Mouse (Mus musculus): ENCODE results near the gene Hivep2.

Hivep2 gene

DNA sequence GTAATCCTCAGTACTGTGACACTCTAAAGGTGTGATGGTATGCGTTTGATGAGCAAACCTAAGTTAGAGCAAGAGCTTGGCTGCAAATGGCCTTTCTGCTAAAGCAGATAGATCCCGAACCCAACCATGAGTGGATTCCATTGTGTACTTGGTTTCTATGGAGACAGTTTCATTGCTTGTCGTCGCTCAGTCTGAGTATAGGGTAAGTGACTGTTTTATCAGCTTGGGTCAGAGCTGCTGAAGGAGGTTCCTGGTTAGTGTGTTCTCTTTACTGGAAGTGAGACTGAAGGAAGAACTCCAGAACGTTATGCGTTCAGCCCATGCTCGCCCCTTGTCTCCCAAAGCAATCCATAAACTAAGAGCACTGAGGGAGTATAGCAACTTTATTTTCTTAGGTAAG lies 54.4 kb downstream of the Hivep2 start:
- DNase-seq (ENCODE audit: low read depth, low spot score), result no peak

DNA sequence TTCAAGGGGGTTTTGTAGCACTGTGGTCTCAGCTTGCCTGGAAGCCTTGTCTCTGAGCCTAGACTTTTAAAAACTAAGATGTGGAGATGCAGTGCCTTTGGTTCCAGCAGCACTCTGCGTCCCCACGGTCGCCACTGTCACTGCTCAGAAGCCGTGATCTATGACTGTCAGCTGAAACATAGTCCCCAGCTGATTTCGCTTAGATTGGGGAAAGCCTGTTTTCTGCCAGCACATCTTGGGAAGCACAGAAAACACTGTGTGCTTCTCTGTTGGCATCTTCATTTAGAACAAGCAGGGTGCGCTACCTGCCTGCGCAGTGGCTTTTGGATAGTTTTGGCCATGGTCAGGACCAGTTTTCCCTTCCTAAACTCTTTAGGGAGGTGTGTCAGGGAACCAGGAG lies 59.1 kb downstream of the Hivep2 start:
- DNase-seq (ENCODE audit: low read depth, low spot score), result no peak

DNA sequence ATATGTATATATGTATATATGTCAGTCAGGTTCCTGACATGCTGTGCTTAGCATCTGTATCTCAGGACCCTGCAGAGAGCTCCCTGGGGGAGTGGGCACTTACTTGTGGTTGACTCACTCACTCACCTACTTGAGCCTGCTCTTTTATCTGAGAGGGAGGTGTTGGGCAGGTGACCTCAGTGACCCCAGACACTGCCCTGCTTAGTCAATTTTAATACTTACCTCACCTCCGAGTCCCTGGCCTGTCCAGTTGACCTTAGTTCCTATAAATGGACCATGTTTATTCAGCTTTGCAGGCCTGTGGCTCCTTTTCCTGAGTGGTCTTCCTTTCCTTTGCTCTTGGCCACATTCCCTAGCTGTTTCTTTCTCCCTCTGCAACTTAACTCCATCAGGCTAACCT lies 61.9 kb downstream of the Hivep2 start:
- DNase-seq (ENCODE audit: low read depth, low spot score), result no peak

DNA sequence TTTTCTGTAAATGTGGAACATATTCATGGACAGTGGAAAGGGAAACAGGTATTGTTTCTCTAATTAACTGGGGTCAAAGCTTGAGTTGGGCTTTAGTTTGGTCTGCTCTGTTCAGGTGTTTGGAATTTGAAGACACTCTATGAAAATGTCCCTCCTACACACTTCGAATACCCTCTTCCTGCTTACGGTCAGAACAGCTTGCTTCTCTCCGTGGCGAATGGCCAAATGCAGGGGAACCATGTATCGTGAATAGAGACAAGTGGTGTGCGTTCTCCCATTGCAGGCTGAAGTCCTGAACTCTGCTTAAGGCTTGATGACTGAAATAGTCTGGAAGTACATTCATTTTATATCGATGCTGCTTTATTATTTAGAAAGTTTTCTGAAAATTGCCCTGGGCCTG lies 63.1 kb downstream of the Hivep2 start:
- no peak for DNase-seq (ENCODE audit: low read depth, low spot score)

DNA sequence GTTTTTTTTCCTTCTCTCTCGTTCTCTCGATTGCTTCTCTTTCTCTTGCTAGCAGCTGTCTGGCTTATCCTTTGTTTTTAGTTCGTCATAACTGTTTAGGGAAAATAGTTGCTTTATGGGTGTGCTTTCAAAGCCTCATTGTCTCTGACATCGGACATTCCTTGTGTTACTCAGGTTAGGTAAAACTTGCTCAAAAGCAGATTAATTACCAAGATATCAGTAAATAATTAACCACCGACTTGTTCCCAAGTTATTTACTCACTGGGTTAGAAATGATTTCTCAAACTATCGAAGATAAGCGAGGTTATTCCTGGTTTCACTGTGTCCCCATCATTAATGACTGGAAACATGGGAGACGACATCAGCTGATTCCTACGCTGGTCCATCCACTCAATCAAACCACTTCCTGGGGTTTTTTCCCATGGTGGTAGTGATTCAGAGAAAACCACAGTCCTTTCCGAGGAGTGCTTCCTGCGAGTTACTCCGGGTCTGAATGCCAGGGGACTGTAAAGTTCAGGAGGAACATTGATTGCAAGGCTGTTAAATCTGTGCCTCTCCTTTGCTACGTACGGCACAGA lies 64.7 kb downstream of the Hivep2 start:
- no peak for DNase-seq (ENCODE audit: low read depth, low spot score)

DNA sequence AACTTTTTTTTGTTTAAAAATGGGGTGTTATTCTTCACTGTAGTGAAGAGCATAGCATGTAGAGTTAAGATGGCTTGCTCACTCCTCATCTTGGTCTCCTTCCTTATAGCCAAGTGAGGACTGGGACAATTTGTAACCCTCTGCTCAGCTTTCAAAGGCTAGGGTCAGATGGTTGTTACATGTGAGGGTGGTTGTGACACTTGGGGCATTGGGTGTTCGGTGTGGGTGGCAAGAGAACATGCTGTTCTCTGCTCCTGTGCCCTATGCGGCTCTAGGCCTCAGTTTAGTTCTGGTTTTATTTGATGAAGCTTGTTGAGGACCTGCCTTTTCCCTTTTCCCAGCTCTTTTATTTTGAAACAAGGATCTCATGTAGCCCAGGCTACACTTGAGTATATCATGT lies 66.7 kb downstream of the Hivep2 start:
- no peak for DNase-seq (ENCODE audit: low read depth, low spot score)

DNA sequence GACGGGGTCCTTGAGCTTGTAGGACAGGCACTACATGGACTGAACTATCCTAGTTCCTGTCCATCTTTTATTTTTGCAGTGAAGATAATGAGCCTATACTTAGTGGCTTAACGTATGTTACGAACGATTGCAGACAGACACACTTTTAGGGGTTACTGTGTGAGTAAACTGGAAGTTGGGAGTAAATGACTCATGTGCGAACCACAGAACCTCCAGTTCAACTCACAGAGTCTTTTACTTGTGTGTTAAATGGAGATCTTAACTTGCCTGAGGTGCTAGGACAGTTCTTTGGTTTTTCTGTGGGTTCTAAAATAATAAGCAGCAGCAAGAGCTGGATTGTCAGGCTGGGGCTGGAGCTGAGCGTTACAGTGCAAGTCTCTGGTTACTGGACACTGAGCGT lies 68.2 kb downstream of the Hivep2 start:
- no peak for DNase-seq (ENCODE audit: low read depth, low spot score)

DNA sequence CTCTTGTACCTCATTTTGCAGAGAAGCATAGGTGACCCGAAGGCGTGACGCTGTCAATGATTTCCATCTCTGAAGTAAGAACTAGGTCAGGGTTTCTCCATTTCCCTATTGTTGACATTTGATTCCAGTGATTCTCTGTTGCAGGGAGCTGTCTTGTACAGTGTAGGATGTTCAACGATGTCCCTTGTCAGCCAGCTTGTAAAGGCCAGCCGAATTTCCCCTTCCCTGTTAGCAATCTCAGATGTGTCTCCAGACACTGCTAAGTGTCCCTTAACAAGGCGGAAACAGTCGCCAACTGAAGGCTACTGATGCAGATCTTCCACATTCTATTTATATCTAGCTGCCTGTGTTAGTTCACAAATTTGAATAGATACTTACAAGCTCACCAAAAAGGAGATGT lies 68.9 kb downstream of the Hivep2 start:
- DNase-seq (ENCODE audit: low read depth, low spot score), result no peak

DNA sequence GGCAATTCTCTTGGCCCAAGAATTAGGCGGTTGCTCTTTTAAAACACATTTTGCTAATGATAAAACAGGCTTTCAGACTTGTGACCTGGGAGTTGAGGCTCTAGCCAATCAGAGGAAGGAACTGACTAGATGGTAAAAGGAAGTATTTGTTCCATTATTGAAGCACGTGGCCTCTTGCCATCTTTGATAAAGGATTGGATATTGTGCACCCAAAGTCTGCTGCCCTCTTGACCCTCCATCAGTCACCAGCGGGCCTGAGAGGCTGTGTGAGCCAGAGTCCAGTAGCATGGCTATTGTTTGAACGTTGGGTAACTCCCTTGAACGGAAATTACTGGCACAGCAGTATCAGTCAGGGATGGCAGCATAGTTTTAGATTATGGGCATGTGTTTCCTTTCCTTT lies 69.7 kb downstream of the Hivep2 start:
- no peak for DNase-seq (ENCODE audit: low read depth, low spot score)

DNA sequence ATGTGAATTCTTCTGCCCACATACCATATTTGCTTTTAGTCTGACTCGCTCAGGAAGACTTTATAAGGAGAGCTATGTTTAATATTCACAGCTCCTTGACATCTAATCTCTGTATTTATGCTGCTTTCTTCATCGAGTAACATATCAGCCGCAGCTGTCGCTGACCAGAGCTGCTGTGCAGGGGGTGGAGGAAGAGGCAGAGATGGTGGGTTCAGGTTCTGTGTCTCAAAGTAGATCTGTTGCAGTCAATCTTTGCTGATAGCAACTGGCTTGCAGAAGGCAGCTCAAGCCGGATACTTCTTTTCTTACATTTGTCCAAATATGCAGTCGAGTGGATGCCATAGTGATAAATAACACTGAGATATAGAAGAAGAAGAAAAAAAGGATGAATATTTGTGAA lies 70.6 kb downstream of the Hivep2 start:
- DNase-seq (ENCODE audit: low read depth, low spot score), result no peak

DNA sequence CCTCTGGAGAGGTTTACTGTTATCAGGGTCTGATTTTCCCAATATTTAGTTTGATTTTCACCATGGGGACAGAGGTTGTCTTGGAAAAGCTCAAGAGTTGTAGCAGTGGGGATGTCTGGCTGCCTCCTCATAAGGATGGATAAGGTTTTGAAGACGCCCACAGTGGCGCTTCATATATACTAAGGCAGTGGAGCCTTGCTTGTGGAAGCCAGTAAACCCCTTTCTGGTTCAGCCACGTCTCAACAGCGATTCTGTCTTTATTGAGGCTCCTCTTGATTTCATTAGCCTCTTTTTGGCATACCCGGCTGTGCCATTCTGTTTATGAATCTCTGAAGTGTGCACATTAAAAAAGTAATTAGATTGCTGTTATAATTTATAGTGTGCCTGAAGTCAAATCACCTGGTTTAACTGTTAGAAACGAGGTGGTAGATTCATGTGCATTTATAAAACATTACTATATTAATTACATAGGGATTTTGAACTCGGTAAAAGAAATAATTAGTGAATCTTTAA lies 72.2 kb downstream of the Hivep2 start:
- DNase-seq (ENCODE audit: low read depth, low spot score), result no peak

DNA sequence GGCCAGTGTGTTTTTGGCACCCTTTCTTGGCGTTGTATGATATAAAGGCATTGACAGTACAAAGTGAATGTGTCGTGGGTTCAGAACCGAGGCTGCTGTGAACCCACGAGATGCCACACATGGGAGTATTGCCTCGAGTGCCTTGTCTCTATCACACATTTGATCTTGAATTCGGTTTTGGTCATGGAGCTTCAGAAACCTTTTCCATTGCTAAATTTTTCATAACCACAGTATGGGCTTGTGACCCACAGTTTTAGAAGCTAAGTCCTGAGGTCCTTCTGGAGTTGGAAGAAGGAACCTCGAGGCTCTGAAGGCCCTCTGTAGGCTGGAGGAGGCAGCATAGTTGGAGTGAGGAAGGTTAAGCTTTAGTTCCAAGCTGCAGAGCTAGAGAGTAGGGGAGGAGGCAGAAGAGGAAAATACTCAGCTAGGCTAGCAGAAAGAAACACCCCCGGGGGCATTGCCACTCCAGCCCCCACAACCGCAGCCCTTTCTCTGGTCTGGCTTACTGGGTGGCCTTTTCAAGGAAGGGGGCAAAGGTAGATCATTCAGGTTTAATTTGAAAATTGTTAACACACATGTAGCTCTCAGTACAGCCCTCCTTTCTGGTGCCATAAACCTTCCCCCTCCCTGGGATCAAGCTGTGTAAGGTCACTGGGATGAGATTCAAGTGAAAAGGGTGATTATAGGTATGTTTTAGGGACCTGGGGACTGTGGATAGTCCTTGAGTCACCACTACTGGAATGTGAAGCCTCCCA lies 75.0 kb downstream of the Hivep2 start:
- no peak for DNase-seq (ENCODE audit: low read depth, low spot score)

DNA sequence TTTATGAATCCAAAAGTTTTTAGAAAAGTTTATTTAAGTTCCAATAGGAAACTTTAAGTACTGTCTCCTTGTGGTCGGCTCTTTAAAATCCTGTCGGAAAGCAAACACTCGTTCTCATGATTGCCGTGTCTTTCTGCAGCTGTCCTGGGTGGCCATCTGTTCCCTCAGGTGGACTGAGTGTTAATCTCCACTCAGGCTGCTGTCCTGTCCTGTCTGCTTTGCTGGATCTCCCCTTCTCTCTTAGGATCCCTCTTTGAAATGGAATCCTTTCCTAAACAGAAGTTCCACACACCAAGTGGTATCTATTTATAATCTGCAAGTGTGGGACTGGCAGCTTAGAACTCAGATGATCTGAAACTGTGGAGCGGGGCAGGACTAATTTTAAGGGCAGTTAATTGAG lies 75.7 kb downstream of the Hivep2 start:
- DNase-seq (ENCODE audit: low read depth, low spot score), result no peak

DNA sequence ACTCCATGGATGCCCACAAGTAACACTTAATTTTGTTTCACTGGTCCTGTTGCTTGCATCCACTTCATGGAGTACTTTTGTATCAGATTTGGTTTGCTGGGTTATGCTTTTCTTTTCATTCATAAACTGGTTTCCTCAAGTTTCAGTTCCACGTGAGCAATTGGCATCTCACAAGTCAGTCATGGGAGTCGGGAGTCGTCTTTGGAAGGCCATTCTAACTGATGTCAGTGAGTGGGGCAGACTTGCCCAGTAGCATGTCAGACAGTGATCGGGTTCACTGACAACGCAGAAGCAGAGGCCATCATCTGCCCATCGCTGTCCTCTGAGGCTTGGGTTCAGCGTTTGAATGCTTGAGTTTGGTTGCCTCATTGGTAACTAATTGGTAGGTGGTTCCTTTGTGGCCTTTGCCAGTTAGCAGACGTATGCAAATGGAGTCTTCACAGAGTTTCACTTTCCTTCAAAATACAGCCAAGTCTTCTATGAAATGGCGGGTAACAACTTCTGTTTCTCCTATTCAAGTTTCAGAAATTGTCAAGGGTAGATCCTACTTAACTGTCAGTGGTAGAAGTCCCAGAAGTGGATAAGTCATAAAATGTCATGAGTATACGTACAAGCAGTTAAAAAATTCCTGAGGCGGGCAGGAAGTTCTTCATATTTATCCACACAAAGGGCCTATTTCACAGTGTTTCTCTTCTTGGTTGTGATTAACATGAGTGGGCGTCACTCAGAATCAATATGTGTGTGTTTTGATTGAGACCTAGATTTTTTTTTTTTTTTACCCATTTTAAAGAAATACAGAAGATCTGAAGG lies 76.9 kb downstream of the Hivep2 start:
- DNase-seq (ENCODE audit: low read depth, low spot score), result no peak

DNA sequence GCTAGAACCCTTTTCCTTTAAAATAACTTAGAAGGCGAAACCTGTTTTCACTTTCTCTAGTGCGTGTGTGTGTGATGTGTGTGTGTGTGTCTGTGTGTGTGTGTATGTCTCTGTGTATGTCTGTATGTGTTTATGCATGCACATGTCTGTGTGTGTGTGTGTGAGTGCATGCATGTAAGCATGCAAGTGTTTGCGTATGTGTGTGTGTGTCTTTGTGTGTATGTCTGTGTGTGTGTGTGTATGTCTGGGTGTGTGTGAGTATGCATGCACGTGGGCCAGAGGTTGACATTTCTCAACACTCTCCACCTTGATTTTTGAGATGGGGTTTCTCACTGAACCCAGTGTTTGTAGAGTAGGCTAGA lies 77.5 kb downstream of the Hivep2 start:
- DNase-seq (ENCODE audit: low read depth, low spot score), result no peak

DNA sequence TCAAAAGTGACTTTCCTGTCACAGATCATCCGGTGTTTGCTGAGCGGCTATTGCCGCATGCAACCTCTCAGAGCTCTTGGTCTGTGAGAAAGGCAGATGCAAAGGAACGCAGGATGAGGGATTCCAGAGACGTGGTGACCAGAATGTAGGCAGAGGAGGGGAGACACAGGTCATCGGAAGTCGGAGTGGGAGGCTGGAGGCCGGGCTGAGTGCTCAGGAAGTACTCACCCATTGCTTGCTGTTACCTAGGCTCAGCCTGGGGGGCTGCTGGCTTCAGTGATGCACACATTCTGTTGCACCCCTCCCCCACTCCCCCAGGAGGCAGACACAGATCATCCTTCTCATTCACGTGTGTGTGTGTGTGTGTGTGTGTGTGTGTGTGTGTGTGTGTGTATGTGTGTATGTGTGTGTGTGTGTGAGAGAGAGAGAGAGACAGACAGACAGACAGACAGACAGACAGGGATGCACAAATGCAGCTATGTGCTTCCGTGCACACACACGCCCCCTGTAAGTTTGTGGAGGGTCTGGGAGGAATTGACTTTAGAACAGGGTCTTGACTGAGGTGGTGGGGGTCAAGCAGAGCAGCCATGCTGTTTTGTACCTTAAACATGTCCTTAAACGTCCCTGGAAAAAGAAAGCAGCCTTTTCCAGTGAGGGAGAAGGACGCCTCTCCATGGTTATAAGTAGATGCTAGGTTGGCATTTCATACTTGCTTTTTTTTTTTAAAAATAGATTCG lies 78.3 kb downstream of the Hivep2 start:
- no peak for DNase-seq (ENCODE audit: low read depth, low spot score)

DNA sequence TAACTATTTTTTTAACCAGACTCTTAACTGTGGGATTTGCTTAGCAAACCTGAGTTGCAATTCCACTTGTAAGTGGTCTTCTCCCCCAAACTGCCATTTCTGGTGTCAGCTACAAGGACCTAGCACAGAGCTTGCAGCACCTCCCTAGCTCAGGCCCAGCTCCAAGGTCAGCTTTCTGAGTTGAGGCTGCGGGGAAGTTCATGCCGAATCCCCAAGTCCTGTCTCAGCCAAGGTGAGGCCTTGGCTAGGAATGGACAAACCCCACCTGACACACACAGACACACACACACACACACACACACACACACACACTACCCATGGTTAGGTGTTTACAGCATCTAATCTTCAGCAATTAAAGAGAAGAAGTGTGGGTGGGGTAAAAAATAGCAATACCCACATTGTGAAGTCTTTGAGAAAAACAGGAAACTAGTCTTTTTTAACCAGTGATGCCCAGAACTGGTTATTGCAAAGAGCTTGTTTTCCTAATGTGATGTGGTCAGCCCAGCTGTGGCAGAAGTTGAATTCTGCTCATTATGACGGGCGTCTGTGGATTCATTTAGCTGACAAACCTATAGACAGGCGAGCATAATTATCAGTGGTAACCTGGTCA lies 79.0 kb downstream of the Hivep2 start:
- DNase-seq (ENCODE audit: low read depth, low spot score), result no peak

DNA sequence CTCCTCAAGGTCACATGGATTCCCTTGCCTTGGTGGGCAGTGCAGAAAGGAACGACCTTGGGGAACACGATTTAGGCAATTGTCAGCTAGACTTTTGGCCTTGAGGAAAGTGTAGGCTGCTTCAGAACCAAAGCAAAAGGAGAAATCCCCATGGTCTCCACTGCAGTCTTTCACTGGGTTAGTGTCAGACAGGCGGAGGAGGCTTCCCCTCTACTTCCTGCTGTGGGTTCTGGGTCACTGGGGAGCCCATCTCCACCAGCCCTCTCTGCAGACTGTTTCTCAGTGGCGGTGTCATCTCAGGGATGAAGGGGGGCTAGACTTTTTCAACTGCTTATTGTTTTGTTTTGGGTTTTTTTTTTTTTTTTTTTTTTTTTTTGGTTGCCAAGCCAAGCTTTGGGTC lies 79.9 kb downstream of the Hivep2 start:
- DNase-seq (ENCODE audit: low read depth, low spot score), result no peak

DNA sequence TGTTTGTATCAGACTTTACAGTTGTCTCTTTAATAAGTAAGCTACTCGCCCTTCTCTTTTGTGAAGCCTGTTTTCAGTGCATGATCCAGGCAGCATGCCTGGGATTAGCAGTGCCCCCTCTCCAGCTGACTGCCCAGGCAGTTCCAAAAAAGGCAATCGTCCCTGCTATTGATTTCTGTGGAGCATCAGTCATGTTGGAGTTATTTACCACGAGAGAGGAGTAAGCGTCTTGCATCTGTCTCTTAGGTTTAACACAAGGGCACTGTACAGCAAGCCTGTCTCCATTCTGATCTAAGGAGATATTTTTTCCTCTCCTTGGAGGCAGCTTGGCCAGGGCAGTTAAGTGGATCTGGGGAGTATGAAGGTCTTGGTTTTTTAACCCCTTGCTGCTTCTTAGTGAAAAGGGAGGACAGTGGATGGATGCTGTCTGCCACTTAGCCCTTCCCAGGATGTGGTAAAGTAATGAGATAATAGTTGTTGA lies 80.3 kb downstream of the Hivep2 start:
- DNase-seq (ENCODE audit: low read depth, low spot score), result no peak

DNA sequence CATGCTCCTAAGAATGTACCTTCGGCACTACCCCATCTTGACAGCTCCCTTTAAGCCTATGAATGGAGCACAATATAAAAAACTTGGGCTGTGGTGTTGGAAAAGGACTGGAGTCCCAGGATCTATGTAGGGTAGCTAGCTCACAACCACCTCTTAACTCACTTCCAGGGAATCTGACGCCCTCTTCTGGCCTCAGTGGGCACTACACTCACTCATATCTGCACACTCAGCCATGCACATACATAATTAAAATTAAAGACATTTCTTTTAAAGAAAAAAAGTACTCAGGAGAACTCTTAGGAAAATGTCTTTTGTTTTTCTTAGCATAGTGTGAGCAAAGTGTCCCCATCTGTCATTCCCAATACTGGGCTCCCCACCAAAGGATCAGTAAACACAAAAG lies 81.1 kb downstream of the Hivep2 start:
- no peak for DNase-seq (ENCODE audit: low read depth, low spot score)

DNA sequence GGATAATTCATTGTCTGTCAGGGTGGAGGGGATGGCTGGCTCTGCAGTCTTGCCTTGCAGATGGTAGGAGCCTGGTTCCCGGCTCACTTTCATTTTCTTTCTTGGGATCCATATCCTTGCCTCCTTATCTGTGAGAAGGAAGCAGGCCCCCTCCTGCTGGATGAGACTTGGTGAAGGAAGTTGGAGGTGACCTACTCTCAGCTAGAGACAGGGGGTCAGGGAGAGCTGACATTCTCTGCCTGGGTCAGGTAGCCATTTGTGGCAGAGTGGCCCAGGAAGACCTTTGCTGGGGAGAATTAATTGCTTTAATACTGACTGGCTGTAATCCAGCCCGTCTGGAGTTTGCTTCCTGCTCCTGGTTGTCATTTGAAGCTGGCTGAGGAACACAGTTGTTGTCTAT lies 81.8 kb downstream of the Hivep2 start:
- no peak for DNase-seq (ENCODE audit: low read depth, low spot score)

Measured in brain, embryonic 18.5 days (tissue).